Mouse (Mus musculus) heart, embryonic 11.5 days (tissue): ENCODE measurements around the gene Cmah. TPM values are rescaled to one million over a fixed set of nuclear protein-coding genes. Genes with fewer than 3 reads are reported as not detected.
"Not testable (repeated sequence)": the region's sequence is repeated elsewhere in the genome, so short reads cannot be mapped to it uniquely, and the experiment has no call there.

Experiments used
- ATAC-seq: fragments of 200-750 bp; cut with Nextera tagmentation; replicated peaks from 2 replicates; pipeline ENCODE4 v1.8.0; 2017; ENCODE audit warnings: moderate library complexity; ENCODE audit not compliant: insufficient number of reproducible peaks, low FRiP score, low TSS enrichment
- H3K27ac ChIP-seq: fragments of 300-500 bp; sonication (generic); 2 replicates; pipeline ENCODE4 v1.5.1; 2014; ENCODE audit warnings: mild to moderate bottlenecking, low read depth, low read length
- H3K27me3 ChIP-seq: fragments of 300-500 bp; sonication (generic); 2 replicates; pipeline ENCODE4 v1.6.1; 2014; ENCODE audit warnings: mild to moderate bottlenecking, low read length, mixed read lengths; ENCODE audit not compliant: control insufficient read depth, insufficient read depth
- H3K36me3 ChIP-seq: fragments of 300-500 bp; sonication (generic); 2 replicates; pipeline ENCODE4 v1.6.1; 2014; ENCODE audit warnings: mild to moderate bottlenecking, low read length, moderate library complexity, mixed read lengths; ENCODE audit not compliant: control insufficient read depth, insufficient read depth
- H3K4me1 ChIP-seq: fragments of 300-500 bp; sonication (generic); 2 replicates; pipeline ENCODE4 v1.6.1; 2014; ENCODE audit warnings: low read length; ENCODE audit not compliant: control insufficient read depth, insufficient read depth
- H3K4me2 ChIP-seq: fragments of 300-500 bp; sonication (generic); 2 replicates; pipeline ENCODE4 v1.6.1; 2014; ENCODE audit warnings: mild to moderate bottlenecking, moderate library complexity
- H3K4me3 ChIP-seq: fragments of 300-500 bp; sonication (generic); 2 replicates; pipeline ENCODE4 v1.5.1; 2014; ENCODE audit warnings: low read depth, low read length
- H3K9ac ChIP-seq: fragments of 300-500 bp; sonication (generic); 2 replicates; pipeline ENCODE4 v1.6.1; 2014; ENCODE audit warnings: mild to moderate bottlenecking, low read depth, low read length, moderate library complexity
- H3K9me3 ChIP-seq: fragments of 300-500 bp; sonication (generic); replicated peaks from 2 replicates; pipeline ENCODE4 v1.6.1; 2016; ENCODE audit warnings: low read length; ENCODE audit not compliant: control insufficient read depth
- WGBS: fragments of 180-500 bp; shearing (Covaris S2); extraction: QIAGEN DNeasy Blood & Tissue Kit; methylation state at CpG from one replicate; pipeline ENCODE4 v1.1.7; 2014; ENCODE audit not compliant: insufficient replicate concordance; 5-methylcytosine and 5-hydroxymethylcytosine counted together
- polyA plus RNA-seq: library from polyadenylated mRNA; unstranded; fragments of >200 nt; fragmentation: Nextera tagmentation; extraction: Ambion mirVana; gene quantifications from 2 replicates; pipeline ENCODE4 v1.2.1, GENCODE M21; 2014

Gene Cmah
- polyA plus RNA-seq, 1 experiment from 2014 or later = 0.54 TPM

- Histone ChIP-seq H3K4me3 (no peak overlapping the region), H3K9me3 (no peaks in the 10 kb centered on the region), H3K4me2 (no peak overlapping the region), H3K27me3 (no peaks in the 10 kb centered on the region), H3K36me3 (no peaks in the 10 kb centered on the region), H3K27ac (no peak overlapping the region), H3K9ac (no peak overlapping the region), H3K4me1 (peaks cover 3% of the 10 kb centered on the region; the same call in 1 of the 2 replicates)
- 25% methylated on average over 4 of the region's 4 CpGs for WGBS
- no peak for ATAC-seq
These were observed 65.9 kb downstream of the Cmah start for GRCm38 (mm10) chr13:24393055-24393454.

- no peaks in the 10 kb centered on the region for H3K27me3 ChIP-seq
- no peak overlapping the region for H3K4me2 ChIP-seq
- no peak overlapping the region for H3K27ac ChIP-seq
- no peaks in the 10 kb centered on the region for H3K36me3 ChIP-seq
- H3K4me3 ChIP-seq = no peak overlapping the region
- H3K9me3 ChIP-seq = no peaks in the 10 kb centered on the region
- peaks cover 3% of the 10 kb centered on the region; the same call in 1 of the 2 replicates for H3K4me1 ChIP-seq
- no peak overlapping the region for H3K9ac ChIP-seq
- ATAC-seq = no peak
- 86% methylated on average over 4 of the region's 4 CpGs for WGBS
These were observed 68.6 kb downstream of the Cmah start for GRCm38 (mm10) chr13:24395815-24396214.

GRCm38 (mm10) chr13:24397181-24397580 is 70.0 kb downstream of the Cmah start:
- no peak overlapping the region for H3K9ac ChIP-seq
- H3K9me3 ChIP-seq = no peaks in the 10 kb centered on the region
- no peak overlapping the region for H3K4me2 ChIP-seq
- no peak overlapping the region for H3K27ac ChIP-seq
- ATAC-seq = no peak
- H3K4me3 ChIP-seq = no peak overlapping the region
- H3K4me1 ChIP-seq = peaks cover 6% of the 10 kb centered on the region; the same call in 1 of the 2 replicates
- H3K36me3 ChIP-seq = no peaks in the 10 kb centered on the region
- H3K27me3 ChIP-seq = 0 out of 2 replicates have a peak, but pooled peaks cover 1% of the 10 kb centered on the region
- 81% methylated on average over 3 of the region's 3 CpGs for WGBS

GRCm38 (mm10) chr13:24398488-24398887 is 71.3 kb downstream of the Cmah start:
- 84% methylated on average over 3 of the region's 3 CpGs for WGBS
- no peak for ATAC-seq
- no peak overlapping the region for H3K4me2 ChIP-seq
- no peak overlapping the region for H3K27ac ChIP-seq
- H3K27me3 ChIP-seq = 0 out of 2 replicates have a peak, but pooled peaks cover 2% of the 10 kb centered on the region
- no peaks in the 10 kb centered on the region for H3K9me3 ChIP-seq
- no peak overlapping the region for H3K4me3 ChIP-seq
- H3K36me3 ChIP-seq = no peaks in the 10 kb centered on the region
- H3K9ac ChIP-seq = no peak overlapping the region
- H3K4me1 ChIP-seq = peaks cover 2% of the 10 kb centered on the region; the same call in 1 of the 2 replicates

- H3K4me1 ChIP-seq, ATAC-seq, H3K27ac ChIP-seq, H3K9ac ChIP-seq, H3K4me3 ChIP-seq, H3K36me3 ChIP-seq, H3K9me3 ChIP-seq, H3K27me3 ChIP-seq: not testable (repeated sequence)
- H3K4me2 ChIP-seq = peak overlapping the region; percentile 38
- 20% methylated on average over 11 of the region's 11 CpGs for WGBS
These were observed 74.6 kb downstream of the Cmah start for GRCm38 (mm10) chr13:24401821-24402220.

GRCm38 (mm10) chr13:24403054-24403453 is 75.8 kb downstream of the Cmah start:
- Histone ChIP-seq H3K27me3 (0 out of 2 replicates have a peak, but pooled peaks cover 2% of the 10 kb centered on the region), H3K27ac (no peak overlapping the region), H3K9me3 (no peaks in the 10 kb centered on the region), H3K4me1 (0 out of 2 replicates have a peak, but pooled peaks cover 2% of the 10 kb centered on the region), H3K36me3 (no peaks in the 10 kb centered on the region), H3K4me2 (no peak overlapping the region), H3K9ac (no peak overlapping the region), H3K4me3 (no peak overlapping the region)
- ATAC-seq = no peak

GRCm38 (mm10) chr13:24406847-24407246 is 79.6 kb downstream of the Cmah start:
- Histone ChIP-seq H3K4me3 (no peak overlapping the region), H3K9me3 (no peaks in the 10 kb centered on the region), H3K4me2 (no peak overlapping the region), H3K9ac (no peak overlapping the region), H3K36me3 (no peaks in the 10 kb centered on the region), H3K27me3 (0 out of 2 replicates have a peak, but pooled peaks cover 2% of the 10 kb centered on the region), H3K4me1 (0 out of 2 replicates have a peak, but pooled peaks cover 2% of the 10 kb centered on the region), H3K27ac (no peak overlapping the region)
- no peak for ATAC-seq
- WGBS = 70% methylated on average over 2 of the region's 2 CpGs

- H3K9ac ChIP-seq = no peak overlapping the region
- ATAC-seq = no peak
These were observed 87.5 kb downstream of the Cmah start for GRCm38 (mm10) chr13:24414635-24415206.

More at GRCm38 (mm10) chr13:24414635-24415206, 87.5 kb downstream of the Cmah start:
- H3K27ac ChIP-seq = no peak overlapping the region
- H3K9me3 ChIP-seq = no peaks in the 10 kb centered on the region
- no peak overlapping the region for H3K4me3 ChIP-seq
- 58% methylated on average over 4 of the region's 4 CpGs for WGBS
- no peak overlapping the region for H3K4me2 ChIP-seq
- H3K27me3 ChIP-seq = no peaks in the 10 kb centered on the region
- H3K36me3 ChIP-seq = no peaks in the 10 kb centered on the region
- peaks cover 10% of the 10 kb centered on the region; the same call in 1 of the 2 replicates for H3K4me1 ChIP-seq
